Mouse (Mus musculus): ENCODE measurements at regions not wholly inside any gene's neighbourhood (a gene's known extent, or its start where the extent isn't known, plus 50 kb on each side); places are given as distances from the start of the nearest gene placed in this dataset.

GRCm38 (mm10) chr3:37799809-37800208 is 75.5 kb upstream of the Gm5148 start:
- ATAC-seq (ENCODE audit: insufficient read depth, low FRiP score, low read depth): no peak
- 54% methylated on average over 6 of the region's 6 CpGs for WGBS
- H3K4me1 ChIP-seq: no peaks in the 10 kb centered on the region; the same call in 1 of the 2 replicates
- no peaks in the 10 kb centered on the region for H3K9me3 ChIP-seq
- no peak overlapping the region for H3K4me3 ChIP-seq (replicated peaks)
- H3K27me3 ChIP-seq (replicated peaks): no peaks in the 10 kb centered on the region
- no peak overlapping the region for H3K9ac ChIP-seq
- no peak overlapping the region for H3K27ac ChIP-seq
- H3K4me2 ChIP-seq: no peak overlapping the region
- H3K36me3 ChIP-seq: no peaks in the 10 kb centered on the region

- peak; percentile 12; the same call in 1 of the 2 replicates for ATAC-seq (ENCODE audit: insufficient read depth, low FRiP score, low read depth)
- WGBS: 53% methylated on average over 7 of the region's 7 CpGs
- Histone ChIP-seq H3K4me2 (no peak overlapping the region; the same call in 1 of the 2 replicates), H3K4me1 (peaks cover 18% of the 10 kb centered on the region), H3K9me3 (no peaks in the 10 kb centered on the region), H3K4me3 (replicated peaks) (no peak overlapping the region), H3K27ac (no peak overlapping the region), H3K9ac (no peak overlapping the region), H3K36me3 (no peaks in the 10 kb centered on the region), H3K27me3 (replicated peaks) (no peaks in the 10 kb centered on the region)
Measured at GRCm38 (mm10) chr3:37789711-37790110, 65.4 kb upstream of the Gm5148 start.

GRCm38 (mm10) chr3:37789143-37789697 is 64.9 kb upstream of the Gm5148 start:
- WGBS: 52% methylated on average over 11 of the region's 11 CpGs
- peaks cover 18% of the 10 kb centered on the region for H3K4me1 ChIP-seq
- no peak overlapping the region for H3K4me3 ChIP-seq (replicated peaks)
- H3K9ac ChIP-seq: no peak overlapping the region
- ATAC-seq (ENCODE audit: insufficient read depth, low FRiP score, low read depth): peak; percentile 70; the same call in 1 of the 2 replicates
- peak overlapping the region; percentile 44; the same call in 1 of the 2 replicates for H3K27ac ChIP-seq
- no peaks in the 10 kb centered on the region for H3K36me3 ChIP-seq
- no peak overlapping the region; the same call in 1 of the 2 replicates for H3K4me2 ChIP-seq
- H3K9me3 ChIP-seq: no peaks in the 10 kb centered on the region
- no peaks in the 10 kb centered on the region for H3K27me3 ChIP-seq (replicated peaks)

- no peak for ATAC-seq (ENCODE audit: insufficient read depth, low FRiP score, low read depth)
- Histone ChIP-seq H3K4me2 (no peak overlapping the region), H3K27ac (peak overlapping the region; percentile 44; the same call in 1 of the 2 replicates), H3K27me3 (replicated peaks) (no peaks in the 10 kb centered on the region), H3K36me3 (no peaks in the 10 kb centered on the region), H3K9me3 (no peaks in the 10 kb centered on the region), H3K9ac (no peak overlapping the region), H3K4me1 (peaks cover 18% of the 10 kb centered on the region), H3K4me3 (replicated peaks) (no peak overlapping the region)
- WGBS: 58% methylated on average over 9 of the region's 9 CpGs
Measured at GRCm38 (mm10) chr3:37788366-37788765, 64.1 kb upstream of the Gm5148 start.

- H3K9ac ChIP-seq: no peak overlapping the region
- no peaks in the 10 kb centered on the region for H3K36me3 ChIP-seq
- no peak for ATAC-seq (ENCODE audit: insufficient read depth, low FRiP score, low read depth)
- no peaks in the 10 kb centered on the region for H3K9me3 ChIP-seq
- H3K4me2 ChIP-seq: no peak overlapping the region
- WGBS: 83% methylated on average over 3 of the region's 3 CpGs
- no peak overlapping the region for H3K4me3 ChIP-seq (replicated peaks)
- H3K4me1 ChIP-seq: peaks cover 18% of the 10 kb centered on the region
- H3K27ac ChIP-seq: no peak overlapping the region
- H3K27me3 ChIP-seq (replicated peaks): no peaks in the 10 kb centered on the region
Measured at GRCm38 (mm10) chr3:37786792-37787191, 62.5 kb upstream of the Gm5148 start.

GRCm38 (mm10) chr3:37781086-37781485 is 56.8 kb upstream of the Gm5148 start:
- no peak for ATAC-seq (ENCODE audit: insufficient read depth, low FRiP score, low read depth)
- H3K4me3 ChIP-seq (replicated peaks): no peak overlapping the region
- no peaks in the 10 kb centered on the region for H3K36me3 ChIP-seq
- H3K4me1 ChIP-seq: no peaks in the 10 kb centered on the region
- H3K27me3 ChIP-seq (replicated peaks): no peaks in the 10 kb centered on the region
- no peaks in the 10 kb centered on the region for H3K9me3 ChIP-seq
- no peak overlapping the region for H3K4me2 ChIP-seq
- no peak overlapping the region for H3K27ac ChIP-seq
- WGBS: 82% methylated on average over 2 of the region's 2 CpGs
- H3K9ac ChIP-seq: no peak overlapping the region

- 49% methylated on average over 11 of the region's 11 CpGs for WGBS
- Histone ChIP-seq H3K9ac (no peak overlapping the region), H3K9me3 (no peaks in the 10 kb centered on the region), H3K27ac (no peak overlapping the region), H3K4me2 (no peak overlapping the region), H3K4me1 (no peaks in the 10 kb centered on the region), H3K27me3 (replicated peaks) (no peaks in the 10 kb centered on the region), H3K4me3 (replicated peaks) (no peak overlapping the region), H3K36me3 (no peaks in the 10 kb centered on the region)
- no peak for ATAC-seq (ENCODE audit: insufficient read depth, low FRiP score, low read depth)
Measured at GRCm38 (mm10) chr3:37779867-37780475, 55.7 kb upstream of the Gm5148 start.

GRCm38 (mm10) chr3:37778386-37778785 is 54.1 kb upstream of the Gm5148 start:
- no peaks in the 10 kb centered on the region for H3K4me1 ChIP-seq
- no peaks in the 10 kb centered on the region for H3K36me3 ChIP-seq
- 94% methylated on average over 7 of the region's 7 CpGs for WGBS
- H3K4me2 ChIP-seq: no peak overlapping the region
- H3K9ac ChIP-seq: no peak overlapping the region
- no peaks in the 10 kb centered on the region for H3K27me3 ChIP-seq (replicated peaks)
- H3K4me3 ChIP-seq (replicated peaks): no peak overlapping the region
- H3K27ac ChIP-seq: no peak overlapping the region
- no peaks in the 10 kb centered on the region for H3K9me3 ChIP-seq
- no peak for ATAC-seq (ENCODE audit: insufficient read depth, low FRiP score, low read depth)

GRCm38 (mm10) chr3:37776224-37776623 is 51.9 kb upstream of the Gm5148 start:
- H3K4me3 ChIP-seq (replicated peaks): no peak overlapping the region
- no peak overlapping the region for H3K4me2 ChIP-seq
- H3K27ac ChIP-seq: no peak overlapping the region
- no peak overlapping the region for H3K9ac ChIP-seq
- WGBS: 40% methylated on average over 4 of the region's 4 CpGs
- no peaks in the 10 kb centered on the region for H3K4me1 ChIP-seq
- no peak for ATAC-seq (ENCODE audit: insufficient read depth, low FRiP score, low read depth)
- H3K36me3 ChIP-seq: no peaks in the 10 kb centered on the region
- H3K27me3 ChIP-seq (replicated peaks): no peaks in the 10 kb centered on the region
- H3K9me3 ChIP-seq: no peaks in the 10 kb centered on the region
